Mouse (Mus musculus) c-Kit-positive CD71-positive TER-119-negative erythroid progenitor cells, embryonic 14.5 days (primary cell): ENCODE results near the gene Ddc.

Experiments
- DNase-seq: peaks from one replicate; pipeline ENCODE4 v3.0.0-alpha.2; 2013; ENCODE audit warnings: low read depth

Ddc gene

DNA sequence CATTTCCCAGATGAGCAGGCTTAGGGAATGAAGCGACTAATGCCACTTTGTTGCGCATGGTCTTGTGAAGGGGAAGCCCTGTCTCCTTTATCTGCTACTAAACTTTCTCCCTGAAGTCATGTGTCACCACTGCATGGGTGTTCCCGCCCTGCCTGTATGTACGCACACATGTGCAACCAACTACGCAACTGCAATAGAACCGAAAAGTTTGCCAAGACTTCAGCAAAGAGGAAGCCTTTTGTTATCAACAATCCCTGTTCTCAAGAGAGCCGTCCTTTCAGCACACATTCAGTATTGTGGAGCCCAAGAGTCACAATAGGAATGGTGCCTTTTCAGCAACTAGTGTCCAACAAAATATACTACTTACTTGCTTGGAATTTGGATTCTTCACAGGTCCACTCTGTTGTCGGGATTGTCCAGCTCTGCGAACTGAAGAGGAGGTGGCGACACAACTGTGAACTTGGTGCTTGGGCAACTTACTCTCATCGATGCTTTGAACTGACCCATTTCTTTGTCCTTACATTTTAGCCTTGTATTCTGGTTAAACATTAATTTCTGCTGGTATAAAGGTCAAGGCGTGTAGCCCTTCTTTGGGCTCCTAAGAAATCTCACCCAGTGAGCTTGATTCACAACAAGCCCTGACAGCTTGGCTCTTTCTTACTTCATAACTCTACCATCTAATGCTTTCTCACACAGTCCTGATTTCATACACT lies at the start of gene Ddc:
Gene Ddc, minus strand, starts transcription at position 500 of the 713 bp plus-strand sequence.
- DNase-seq: no peak

DNA sequence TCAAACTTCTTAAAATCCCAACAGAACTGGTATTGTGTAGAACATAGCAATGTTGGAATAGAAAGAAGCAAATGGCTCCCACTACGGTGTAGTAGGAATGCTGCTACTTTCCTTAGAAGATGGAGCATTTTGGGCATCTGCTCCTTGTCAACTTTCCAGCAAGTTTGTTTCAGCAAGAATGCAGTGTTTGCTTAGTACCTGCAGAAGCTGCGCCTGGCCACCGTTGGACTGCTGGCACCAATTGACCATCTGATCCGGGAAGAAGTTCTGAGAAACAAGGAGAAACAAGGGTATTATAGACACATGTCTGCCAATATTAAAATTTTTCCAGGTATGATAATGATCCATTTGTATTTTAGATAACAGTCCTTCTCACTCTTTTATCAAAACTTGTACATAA lies 47.8 kb upstream of the Ddc start:
- no peak for DNase-seq

DNA sequence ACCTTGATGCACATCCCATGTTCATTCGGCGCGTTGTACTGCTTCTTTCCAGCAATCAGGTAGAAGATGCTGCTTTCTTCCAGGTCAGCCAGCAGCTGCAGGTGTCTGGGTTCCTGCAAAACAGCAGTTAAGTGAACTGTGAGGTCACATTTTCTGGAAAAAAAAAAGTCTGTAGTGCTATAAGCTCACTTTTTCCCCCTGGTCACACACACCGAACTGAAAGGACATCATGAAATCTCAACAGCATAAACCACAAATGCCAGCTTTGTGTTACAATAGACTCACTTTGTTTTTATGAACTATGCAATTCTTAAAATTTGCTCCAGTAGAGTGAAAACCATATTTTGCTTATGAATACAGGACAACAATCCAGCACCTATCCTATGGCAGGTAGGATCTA lies 46.9 kb upstream of the Ddc start:
- no peak for DNase-seq

DNA sequence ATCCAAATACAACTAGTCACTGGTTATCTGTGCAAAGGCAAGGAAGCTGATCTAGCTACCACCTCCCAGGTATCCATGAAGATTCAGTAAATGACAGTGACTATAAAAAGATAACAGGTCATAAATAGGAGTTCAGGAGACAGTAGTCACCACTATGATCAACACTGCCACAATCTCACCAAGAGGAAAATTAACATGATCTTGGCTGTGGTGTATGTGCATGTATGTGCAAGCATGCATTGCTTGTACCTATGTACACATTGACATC lies 46.1 kb upstream of the Ddc start:
- no peak for DNase-seq

DNA sequence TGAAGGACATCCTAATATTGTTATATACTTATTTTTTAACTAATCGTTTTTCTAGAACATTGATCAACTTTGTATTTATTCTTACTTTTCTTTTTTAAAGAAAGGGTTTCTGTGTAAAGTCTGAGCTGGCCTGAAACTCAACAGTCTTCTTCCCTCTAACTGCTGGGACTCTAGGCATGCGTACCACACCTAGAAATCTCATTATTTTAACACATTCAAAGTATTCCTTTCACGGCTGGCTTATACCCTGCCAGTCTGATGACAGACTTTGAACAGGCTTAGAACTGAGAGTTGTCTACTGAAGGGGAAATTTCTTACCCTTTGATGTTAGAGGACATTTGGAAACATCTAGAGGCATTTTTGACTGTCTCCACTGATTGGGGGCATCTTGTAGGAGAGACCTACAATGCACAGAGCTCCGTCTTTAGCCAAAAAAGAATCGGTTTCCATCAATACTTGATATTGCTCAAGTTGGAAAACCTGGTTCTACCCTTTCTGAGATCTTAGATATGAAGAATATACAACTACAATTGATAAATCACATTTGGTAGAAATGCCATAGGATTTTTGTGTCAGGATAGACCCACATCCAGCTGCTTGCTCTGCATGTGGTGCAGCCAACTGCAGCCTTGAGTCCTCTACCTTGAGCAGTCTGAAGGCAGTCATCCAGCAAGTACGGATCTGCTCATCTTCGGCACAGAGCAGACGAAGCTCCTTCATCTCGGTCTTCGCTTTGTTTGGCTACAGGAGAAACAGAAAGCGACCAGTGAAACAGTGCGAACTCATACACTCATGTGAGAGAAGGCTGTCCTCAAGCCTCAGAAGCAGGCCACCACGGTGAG lies 45.5 kb upstream of the Ddc start:
- no peak for DNase-seq

DNA sequence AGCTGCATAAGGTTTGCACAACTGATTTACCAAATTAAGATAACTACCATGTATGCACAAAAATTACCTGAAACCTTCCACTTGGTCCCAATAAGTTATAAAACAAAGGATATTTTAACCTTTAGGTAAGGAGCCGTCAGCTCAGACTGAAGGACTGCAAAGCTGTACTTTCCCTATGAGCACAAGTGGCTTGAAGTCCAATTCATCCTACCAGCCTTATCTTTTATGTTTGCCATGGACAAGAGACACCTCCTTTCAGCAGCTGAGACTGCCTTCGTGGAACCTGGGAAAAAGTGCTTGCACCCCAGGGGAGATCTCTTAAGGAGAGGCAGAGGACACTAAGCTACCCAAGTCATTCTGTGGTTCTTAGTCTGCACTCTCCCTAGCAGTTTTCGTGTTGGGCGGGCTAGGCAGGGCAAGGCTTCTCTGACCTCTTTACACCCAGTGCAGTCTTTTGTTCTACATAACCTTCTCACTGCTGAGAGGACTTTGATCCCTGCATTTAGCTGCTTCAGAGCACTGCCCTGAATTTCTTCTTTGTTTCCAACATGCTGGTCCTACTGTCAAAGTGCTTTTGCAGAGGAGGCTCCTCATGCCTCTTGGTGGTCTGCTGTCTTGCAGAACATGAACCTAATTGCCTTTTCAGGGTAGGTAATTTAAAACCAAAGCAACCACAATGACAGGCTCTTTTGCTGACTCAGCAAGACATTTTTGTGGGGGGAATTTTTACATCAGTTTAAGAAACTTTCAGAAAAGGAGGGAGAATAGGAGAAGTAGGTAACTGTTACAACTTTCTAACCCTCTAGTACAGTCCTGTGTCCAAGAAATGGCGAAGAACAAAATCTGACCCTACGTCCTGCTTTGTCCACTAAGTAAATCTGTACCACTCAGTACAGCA lies 44.6 kb upstream of the Ddc start:
- DNase-seq: no peak

DNA sequence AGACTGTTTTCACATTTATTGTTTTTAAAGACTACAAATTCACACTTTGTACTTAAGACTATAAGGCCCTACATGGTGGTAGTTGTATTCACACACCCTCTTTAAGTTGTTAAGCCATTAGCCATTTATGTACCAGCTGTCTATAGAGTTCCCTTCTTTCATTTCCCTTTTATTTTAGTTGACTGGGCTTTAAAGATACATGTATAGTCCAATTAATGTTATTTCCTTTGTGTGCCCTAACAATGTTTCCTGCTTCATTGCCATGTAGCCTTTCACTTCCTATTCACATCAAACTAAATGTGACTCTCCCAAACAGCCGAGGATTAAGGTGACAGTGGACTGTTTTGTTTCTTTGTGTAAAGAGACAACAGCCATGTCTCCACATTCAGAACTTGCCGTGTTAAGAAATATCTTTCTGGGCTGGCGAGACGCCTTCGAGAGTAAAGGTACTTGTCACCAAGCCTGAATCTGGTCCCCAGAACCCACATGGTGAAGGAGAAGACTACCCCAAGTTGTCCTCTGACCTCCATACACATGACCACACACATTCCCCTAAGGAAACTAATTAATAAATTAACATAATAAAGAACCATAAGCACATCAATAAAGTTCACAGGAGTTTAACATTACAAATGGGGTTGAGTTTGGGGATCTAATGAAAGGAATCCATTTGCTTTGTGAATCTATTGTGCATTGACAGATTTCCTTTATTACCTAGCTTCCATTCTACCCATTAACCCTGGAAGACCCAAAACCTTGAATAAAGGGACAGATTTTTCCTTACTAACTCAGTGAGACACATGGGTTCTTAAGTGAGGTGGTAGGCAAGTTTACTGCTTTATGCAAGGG lies 43.1 kb upstream of the Ddc start:
- DNase-seq: no peak

DNA sequence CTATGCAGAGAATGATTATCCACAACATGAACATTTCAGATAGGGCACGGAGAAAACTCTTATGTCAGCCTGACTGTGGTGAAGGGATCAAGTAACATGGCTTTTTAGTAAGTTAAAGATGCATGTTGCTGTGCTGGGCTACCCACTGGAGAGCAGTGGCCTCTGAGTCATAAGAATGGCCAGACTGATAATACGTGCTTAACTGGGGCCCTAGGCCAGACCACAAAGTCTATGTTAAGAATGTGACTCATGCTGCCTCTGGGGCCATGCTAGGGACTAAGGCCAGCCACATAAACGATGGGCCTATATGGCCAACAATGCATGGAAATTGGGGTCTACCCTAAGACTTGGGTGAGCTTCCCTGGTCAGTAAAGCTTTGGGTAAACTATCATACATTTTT lies 41.7 kb upstream of the Ddc start:
- peak; percentile 15 for DNase-seq

DNA sequence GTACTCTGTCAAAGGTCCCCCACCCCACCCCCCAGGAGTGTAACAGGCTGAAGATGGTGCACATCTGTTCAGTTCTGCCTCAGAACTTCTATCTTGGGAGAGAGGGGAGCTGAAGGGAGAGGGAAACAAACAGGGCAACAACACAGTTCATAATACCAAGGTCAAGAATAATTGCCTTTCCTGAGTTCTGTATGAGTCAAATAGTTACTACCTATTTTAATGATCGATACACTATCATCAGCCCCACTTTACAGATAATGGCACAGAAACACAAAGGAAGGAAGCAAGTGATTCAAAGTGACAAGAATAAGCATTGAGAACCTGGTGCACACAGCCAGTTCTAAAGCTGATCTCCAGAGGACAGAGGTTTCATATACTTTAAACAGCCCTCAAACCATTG lies 40.6 kb upstream of the Ddc start:
- no peak for DNase-seq

DNA sequence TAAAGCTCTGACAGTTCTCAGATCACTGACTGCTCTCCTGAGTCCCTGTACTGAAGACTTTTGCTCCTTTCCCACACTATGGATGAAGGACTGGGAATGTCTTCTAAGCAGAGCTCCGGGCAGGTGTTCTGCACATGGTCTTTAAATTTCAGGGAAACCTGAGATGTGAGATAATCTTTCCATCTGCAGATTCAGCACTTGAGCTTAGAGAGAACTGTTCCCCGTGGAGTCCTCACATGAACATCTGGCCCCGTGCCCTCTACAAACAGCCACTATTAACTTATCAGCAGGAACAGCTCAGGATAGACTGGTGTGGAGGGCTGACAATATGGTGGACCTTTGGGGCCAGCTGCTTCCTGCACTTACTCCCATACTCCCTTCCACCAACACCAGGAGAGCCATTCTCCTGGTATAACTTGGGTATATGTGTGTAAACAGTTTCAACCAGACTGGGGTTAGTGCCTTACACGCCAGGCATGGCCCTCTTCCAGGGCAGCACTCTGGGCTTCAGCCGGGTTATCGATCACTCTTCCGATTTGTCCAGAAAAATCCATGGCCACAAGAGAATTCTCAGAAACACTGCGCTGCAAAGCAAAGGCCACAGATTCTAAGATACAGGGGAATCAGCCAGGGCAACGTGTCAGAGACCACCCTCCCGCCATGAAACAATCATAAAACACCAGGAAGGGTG lies 39.5 kb upstream of the Ddc start:
- DNase-seq: no peak

DNA sequence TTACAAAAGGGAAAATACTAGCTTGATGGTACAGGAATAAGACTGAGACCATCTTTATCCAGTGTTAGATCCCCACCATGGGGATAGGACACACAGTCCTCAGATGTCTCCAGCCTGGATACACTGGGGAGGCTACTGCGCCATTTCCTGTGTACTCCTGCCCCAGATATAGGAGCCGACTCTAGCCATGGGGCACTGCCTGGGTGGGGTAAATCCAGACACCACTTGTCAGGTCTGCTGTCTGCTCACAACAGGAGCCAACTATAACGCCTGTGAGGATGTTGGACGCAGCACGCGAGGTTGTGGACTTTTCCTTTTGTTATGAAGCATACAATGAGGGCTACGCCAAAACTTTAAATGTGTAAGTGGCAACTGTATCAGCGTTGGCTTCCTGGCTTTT lies 36.9 kb upstream of the Ddc start:
- no peak for DNase-seq

DNA sequence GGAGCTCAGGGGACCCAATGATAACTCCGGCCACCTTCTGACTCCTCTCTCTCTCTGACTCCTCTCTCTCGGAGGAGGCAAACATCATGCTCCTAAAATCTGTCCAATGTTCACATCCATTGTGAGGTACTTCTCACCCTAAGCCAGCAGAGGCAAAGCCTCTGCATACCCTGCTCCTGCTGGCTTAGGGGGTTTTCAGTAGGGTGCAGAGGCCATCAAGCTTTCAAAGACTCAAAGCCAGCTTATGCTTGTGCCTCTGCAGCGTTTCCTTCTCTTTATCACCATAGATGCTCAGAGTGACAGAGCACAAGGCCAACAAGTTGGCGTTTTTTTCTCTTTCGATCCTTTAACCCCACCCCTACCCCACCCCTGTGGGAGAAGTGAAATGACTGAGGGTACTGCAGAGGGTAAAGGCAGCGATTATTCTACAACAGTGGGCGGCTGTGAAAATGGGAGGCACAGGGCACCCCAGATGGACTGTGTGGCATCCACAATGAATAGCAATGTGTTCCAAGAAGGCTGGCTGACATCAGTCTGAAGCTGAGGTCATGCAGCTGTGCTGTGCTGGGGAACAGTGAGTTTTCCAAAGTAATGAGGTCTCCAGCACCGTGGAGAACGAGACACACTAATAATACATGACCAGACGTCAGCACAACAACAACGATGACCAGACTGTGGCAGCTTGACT lies 34.3 kb upstream of the Ddc start:
- no peak for DNase-seq

DNA sequence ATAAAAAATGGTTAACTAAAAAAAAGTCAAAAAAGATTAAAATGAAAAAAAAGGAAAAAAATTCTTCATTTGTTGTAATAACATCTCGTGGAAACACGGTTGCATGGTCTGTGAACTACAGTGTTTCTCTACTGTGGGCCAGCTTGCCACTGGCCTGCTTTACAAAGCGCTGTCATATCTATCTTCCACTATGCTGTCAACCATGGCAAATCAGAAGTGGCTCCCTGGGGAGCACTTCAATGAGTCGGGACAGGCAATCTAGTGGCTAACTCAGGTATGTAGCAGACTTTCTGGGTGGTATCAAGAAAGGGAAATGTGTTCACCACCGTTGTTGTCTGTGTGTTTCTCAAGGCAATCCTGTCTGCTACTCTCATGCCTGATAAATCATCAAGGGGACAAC lies 33.7 kb upstream of the Ddc start:
- no peak for DNase-seq

DNA sequence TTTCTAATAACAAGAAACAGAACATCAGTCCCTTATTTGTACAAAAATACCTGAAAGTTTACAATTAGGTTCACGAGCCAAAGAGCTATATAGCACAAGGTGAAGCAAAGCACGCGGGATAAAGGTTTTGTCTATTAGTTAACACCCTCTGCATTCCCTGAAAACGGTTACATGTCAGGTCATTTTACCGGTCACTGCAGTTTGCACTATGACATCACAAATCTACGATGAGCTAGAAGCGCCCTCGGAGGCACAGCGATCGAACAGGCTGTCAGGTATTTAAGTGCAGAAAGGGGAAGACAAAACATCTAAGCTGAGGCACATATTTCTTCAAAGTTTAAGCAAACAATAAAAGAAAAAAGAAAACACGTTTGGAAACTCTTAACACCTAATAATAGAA lies 32.6 kb upstream of the Ddc start:
- no peak for DNase-seq

DNA sequence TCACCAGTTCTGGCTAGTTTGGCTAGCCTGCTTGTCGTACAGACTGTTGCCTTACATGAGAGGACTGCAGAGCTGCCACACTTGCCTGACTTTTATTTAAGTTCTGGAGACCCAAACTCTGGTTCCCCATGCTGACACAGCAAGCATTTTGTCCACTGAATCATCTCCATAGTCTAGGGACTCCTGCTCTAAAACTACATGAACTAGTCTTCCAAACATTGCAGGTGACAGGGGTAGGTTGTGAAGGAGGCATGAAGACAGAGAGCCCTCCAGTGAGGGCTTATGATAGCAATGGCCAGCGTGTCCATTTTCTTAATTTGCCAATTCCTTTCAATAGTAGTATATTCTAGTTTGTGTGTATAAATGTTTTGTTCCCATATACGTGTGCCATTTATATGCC lies 31.1 kb upstream of the Ddc start:
- DNase-seq: no peak

DNA sequence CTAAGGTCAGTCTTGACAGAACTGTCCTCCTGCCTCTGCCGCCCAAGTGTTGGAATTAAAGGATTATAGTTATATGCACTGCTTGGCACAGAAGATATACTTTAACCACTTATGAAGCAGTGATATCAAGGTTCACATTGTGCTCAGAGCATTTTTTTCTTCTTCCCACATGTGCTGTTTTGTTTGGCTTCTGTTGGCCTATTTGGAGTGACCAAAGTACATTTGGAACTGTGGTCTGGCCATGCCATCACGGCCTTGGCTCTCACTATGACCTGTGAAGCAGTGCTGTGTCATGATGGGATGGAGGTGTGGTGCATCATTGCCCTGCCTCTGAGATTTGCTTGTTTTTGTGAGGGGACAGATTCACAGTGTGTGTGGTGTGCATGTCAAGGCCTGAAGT lies 30.6 kb upstream of the Ddc start:
- DNase-seq: no peak

DNA sequence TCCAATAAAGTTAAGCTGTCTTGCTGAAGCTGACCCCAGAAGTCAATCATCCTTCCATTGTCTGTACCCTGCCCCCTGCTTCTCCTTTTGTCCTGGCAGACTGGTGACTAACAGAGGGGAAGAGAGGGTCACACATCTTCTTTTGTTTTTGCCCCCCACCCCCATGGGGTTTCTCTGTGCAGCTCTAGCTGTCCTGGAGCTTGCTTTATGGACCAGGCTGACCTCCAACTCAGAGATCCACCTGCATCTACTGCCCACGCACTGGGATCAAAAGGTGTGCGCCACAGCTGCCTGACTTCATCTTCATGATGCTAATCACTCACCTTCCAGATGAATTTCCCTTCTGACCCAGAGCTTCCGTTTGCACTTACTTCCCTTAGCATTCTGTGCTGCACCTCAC lies 26.0 kb upstream of the Ddc start:
- no peak for DNase-seq

DNA sequence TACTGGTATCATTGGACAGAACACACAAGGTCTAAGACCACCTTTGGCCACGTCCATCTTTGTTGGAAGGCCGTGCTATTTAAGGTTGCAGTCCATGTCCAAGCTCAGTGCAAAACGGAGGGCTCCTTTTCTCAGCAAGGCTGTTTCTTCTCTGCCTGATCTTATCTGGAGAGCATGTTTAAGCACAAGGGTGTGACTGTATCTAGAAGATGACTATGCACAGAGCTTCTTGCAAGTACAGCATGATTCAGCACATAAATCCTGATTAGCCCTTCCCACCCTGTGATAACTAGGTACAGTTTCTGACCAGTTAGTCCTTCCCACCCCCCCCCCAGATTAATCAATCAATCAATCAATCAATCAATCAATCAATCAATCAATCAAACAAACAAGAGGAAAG lies 25.4 kb upstream of the Ddc start:
- DNase-seq: peak; percentile 15

DNA sequence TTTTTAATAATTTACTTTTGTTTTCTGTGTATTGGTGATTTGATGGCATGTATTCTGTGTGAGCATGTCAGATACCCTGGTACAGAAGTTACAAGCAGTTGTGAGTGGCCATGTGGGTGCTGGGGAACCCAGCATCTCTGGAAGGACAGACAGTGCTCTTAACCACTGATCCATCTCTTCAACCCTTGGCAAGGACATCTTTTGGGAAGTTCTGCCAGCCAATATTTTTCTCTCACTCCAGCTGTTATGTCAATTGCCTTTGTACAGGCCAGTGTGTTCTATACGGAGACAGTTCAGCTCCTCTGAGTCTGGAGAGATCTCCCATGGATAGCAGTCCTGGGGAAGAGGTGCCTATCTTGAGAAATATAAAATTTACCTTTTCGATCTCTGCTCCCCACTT lies 24.2 kb upstream of the Ddc start:
- no peak for DNase-seq

DNA sequence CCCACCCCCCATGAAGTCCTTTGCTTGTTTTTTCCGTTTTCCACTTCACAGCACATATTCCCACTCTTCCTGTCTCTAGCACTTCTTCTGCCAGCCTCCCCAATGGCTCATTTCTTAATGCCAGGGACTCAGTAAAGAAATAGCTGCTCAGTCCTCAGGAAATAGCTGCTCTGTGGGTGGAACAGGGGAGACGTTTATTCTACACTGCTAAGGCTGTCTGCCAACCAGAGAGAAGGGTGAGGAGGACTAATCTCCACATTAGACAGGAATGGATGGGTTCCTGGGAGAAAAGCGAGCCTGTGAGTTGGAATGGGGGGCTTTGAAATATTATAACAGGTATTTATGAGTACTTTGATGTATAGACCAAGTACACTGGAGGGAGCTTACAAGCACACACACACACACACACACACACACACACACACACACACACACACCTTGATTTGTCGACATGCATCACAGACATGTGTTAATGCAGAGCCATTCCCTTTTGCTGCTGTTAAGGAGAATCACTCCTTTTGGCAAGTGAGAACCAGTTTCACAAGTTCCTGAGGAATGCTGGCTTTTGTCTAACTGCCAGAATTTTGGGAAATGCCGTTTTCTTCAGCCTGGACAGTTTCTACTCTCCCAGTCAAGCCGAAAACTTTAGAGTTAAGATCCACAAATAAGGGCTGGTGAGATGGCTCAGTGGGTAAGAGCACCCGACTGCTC lies 9.9 kb upstream of the Ddc start:
- DNase-seq: no peak
